Mouse (Mus musculus): ENCODE data around the gene Tusc2. TPM values are rescaled to one million over a fixed set of nuclear protein-coding genes. Genes with fewer than 3 reads are reported as not detected.

Gene Tusc2
- polyA plus RNA-seq, 1 experiment from 2014 or later: 46.5 TPM

GRCm38 (mm10) chr9:107607653-107608245 is 44.7 kb downstream of the Tusc2 start:
- no peak for ATAC-seq (ENCODE audit: low FRiP score, low read depth)
- H3K9me3 ChIP-seq: no peaks in the 10 kb centered on the region
- H3K27ac ChIP-seq: peak overlapping the region; percentile 67; the same call in 1 of the 2 replicates
- no peaks in the 10 kb centered on the region for H3K36me3 ChIP-seq
- H3K27me3 ChIP-seq: no peaks in the 10 kb centered on the region
- peak overlapping the region; percentile 63 for H3K4me2 ChIP-seq (replicated peaks)
- no peak overlapping the region for H3K4me3 ChIP-seq
- H3K9ac ChIP-seq: peak overlapping the region; percentile 35
- WGBS: 52% methylated on average over 9 of the region's 9 CpGs
- peaks cover 91% of the 10 kb centered on the region for H3K4me1 ChIP-seq

DNA sequence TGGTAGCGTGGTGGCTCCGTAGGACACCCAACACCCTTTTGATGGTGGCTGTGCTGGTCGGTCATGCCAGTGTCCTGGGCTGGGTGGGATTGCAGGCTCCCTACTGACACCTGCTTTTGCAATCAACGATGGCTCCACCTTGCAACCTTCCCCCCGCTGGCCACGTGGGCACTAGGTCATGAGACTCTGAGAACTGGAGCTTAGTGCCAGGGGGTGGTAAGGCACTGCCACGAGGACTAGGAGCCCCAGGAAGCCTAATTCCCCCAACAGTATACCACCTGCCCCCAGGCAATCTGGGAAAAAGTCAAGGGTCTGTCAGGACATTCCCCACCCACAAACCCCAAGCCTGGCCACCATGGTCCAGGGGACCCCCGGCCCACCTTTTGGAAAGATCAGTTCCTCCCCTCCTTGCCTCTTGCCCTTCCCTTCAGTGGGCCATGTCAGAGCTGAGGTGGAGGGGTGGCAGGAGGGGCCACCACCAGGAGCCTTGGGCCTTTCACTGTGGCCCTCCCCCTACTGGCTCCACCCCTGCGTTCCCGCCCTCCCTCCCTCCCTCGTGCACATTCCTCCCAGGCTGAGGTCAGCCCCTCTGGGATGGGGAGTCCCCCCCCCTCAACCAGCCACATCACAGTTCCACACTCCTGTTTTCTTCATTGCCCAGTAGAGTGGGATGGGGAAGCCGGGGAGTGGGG is 45.8 kb downstream of the Tusc2 start, which contains the start of gene Sema3b:
Sema3b (minus strand) TSS at position 489 of the 692 bp plus-strand sequence.
- ATAC-seq (ENCODE audit: low FRiP score, low read depth): peak; percentile 14; the same call in 1 of the 2 replicates
- H3K4me2 ChIP-seq (replicated peaks): peak within 1 kb of the TSS; percentile 63
- H3K4me3 ChIP-seq: no peak within 1 kb of the TSS

GRCm38 (mm10) chr9:107609433-107609830 is 46.4 kb downstream of the Tusc2 start:
- 58% methylated on average over 4 of the region's 4 CpGs for WGBS
- H3K36me3 ChIP-seq: peaks cover 9% of the 10 kb centered on the region
- peak overlapping the region; percentile 67 for H3K27ac ChIP-seq
- H3K4me1 ChIP-seq: peaks cover 82% of the 10 kb centered on the region
- H3K27me3 ChIP-seq: no peaks in the 10 kb centered on the region
- no peak for ATAC-seq (ENCODE audit: low FRiP score, low read depth)
- no peak overlapping the region for H3K9ac ChIP-seq
- H3K9me3 ChIP-seq: no peaks in the 10 kb centered on the region
- H3K4me2 ChIP-seq (replicated peaks): peak overlapping the region; percentile 63
- no peak overlapping the region for H3K4me3 ChIP-seq

More for the DNA sequence above, 45.8 kb downstream of the Tusc2 start, which contains the start of gene Sema3b:
- WGBS: 38% methylated on average over 11 of the region's 12 CpGs
- Histone ChIP-seq H3K9ac (peak within 1 kb of the TSS; percentile 35), H3K27me3 (no peaks in the 10 kb centered on the region), H3K27ac (peak within 1 kb of the TSS; percentile 67), H3K36me3 (peaks cover 3% of the 10 kb centered on the region), H3K4me1 (peaks cover 88% of the 10 kb centered on the region), H3K9me3 (no peaks in the 10 kb centered on the region)

GRCm38 (mm10) chr9:107611456-107612190 is 48.6 kb downstream of the Tusc2 start:
- H3K4me1 ChIP-seq: peaks cover 61% of the 10 kb centered on the region
- peak overlapping the region; percentile 66 for H3K9ac ChIP-seq
- 0 out of 2 replicates have a peak, but pooled peaks have one; percentile 2 for ATAC-seq (ENCODE audit: low FRiP score, low read depth)
- peaks cover 31% of the 10 kb centered on the region for H3K36me3 ChIP-seq
- H3K4me3 ChIP-seq: peak overlapping the region; percentile 40
- peak overlapping the region; percentile 70 for H3K4me2 ChIP-seq (replicated peaks)
- no peaks in the 10 kb centered on the region for H3K9me3 ChIP-seq
- H3K27me3 ChIP-seq: no peaks in the 10 kb centered on the region
- WGBS: 73% methylated on average over 6 of the region's 6 CpGs
- peak overlapping the region; percentile 93 for H3K27ac ChIP-seq

DNA sequence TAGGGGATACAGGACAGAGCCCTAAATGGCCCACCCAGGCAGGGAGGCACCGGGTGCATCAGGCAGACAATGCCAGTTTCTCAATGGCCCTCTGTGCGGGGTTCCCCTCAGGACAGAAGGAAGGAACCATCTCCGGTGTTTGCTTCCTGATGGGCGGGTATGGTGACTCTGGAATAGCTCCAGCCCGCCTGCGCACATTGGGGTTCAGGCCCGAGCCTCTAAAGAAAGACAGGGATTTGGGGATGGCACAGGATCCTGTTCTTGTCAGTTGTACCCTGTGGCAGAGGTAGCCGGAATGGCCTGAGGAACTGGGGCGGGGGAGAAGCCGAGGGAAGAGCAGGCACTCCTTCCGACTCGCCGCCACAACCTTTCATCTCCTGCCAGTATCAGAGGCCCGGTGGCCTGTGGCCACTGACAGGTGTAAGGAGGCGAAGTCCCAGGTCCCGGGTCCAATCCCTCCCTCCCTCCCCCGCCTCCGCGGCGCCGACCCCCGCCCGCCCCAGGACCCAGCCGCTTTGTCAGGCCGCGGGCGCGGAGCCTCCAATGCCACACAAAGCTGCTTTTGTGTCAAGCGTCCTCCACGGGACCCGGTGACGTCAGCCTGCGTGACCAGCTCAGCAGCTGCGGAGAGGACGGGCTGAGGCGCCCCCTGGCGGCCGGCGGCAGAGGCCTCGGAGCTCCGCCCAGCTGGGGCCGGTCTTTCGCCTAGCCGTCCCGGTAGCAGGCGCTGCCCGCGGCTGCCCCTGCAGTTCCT is 49.3 kb downstream of the Tusc2 start:
- peak overlapping the region; percentile 40 for H3K4me3 ChIP-seq
- peak overlapping the region; percentile 93 for H3K27ac ChIP-seq
- no peaks in the 10 kb centered on the region for H3K9me3 ChIP-seq
- peaks cover 36% of the 10 kb centered on the region for H3K36me3 ChIP-seq
- H3K4me2 ChIP-seq (replicated peaks): peak overlapping the region; percentile 70
- H3K4me1 ChIP-seq: peaks cover 53% of the 10 kb centered on the region
- ATAC-seq (ENCODE audit: low FRiP score, low read depth): peak; percentile 90
- no peaks in the 10 kb centered on the region for H3K27me3 ChIP-seq
- peak overlapping the region; percentile 66 for H3K9ac ChIP-seq
- WGBS: 7% methylated on average over 45 of the region's 48 CpGs

GRCm38 (mm10) chr9:107612945-107613569 is 50.0 kb downstream of the Tusc2 start:
- Histone ChIP-seq H3K36me3 (peaks cover 43% of the 10 kb centered on the region), H3K4me3 (peak overlapping the region; percentile 40), H3K27me3 (no peaks in the 10 kb centered on the region), H3K27ac (peak overlapping the region; percentile 82; the same call in 1 of the 2 replicates), H3K4me1 (peaks cover 46% of the 10 kb centered on the region), H3K4me2 (replicated peaks) (peak overlapping the region; percentile 70), H3K9me3 (no peaks in the 10 kb centered on the region), H3K9ac (peak overlapping the region; percentile 51)
- 11% methylated on average over 12 of the region's 12 CpGs for WGBS
- ATAC-seq (ENCODE audit: low FRiP score, low read depth): 0 out of 2 replicates have a peak, but pooled peaks have one; percentile 2

DNA sequence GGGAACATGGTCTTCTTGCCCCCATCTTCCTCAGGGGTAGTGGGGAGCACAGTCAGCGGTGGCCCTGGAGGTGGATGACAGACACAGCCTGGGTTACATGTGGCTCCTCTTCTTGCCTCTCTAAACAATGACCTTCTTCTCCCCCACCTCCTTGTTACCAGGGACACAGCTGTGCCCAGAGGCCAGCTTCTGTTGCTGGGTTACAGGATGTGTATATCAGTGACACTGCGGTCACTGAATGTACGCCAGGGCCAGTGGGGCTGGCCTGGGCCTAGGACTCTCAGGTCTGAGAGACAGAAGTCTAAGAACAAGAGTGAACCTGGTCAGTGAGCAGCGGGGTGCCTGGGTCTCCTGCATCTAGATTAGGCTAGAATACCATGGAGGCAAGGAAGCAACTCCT is 52.0 kb downstream of the Tusc2 start:
- Histone ChIP-seq H3K27ac (no peak overlapping the region), H3K4me2 (replicated peaks) (no peak overlapping the region), H3K27me3 (no peaks in the 10 kb centered on the region), H3K4me1 (peaks cover 28% of the 10 kb centered on the region), H3K36me3 (peaks cover 62% of the 10 kb centered on the region), H3K4me3 (no peak overlapping the region), H3K9me3 (no peaks in the 10 kb centered on the region), H3K9ac (no peak overlapping the region)
- 93% methylated on average over 4 of the region's 4 CpGs for WGBS
- ATAC-seq (ENCODE audit: low FRiP score, low read depth): no peak

Other genes with a start within 250 kb of the Tusc2 start
- gene Hemk1, start 224.9 kb upstream of the Tusc2 start, polyA plus RNA-seq (2015; fragmentation: Nextera tagmentation; extraction: Ambion mirVana): 12.6 and 14.4 TPM in 2 replicates
- gene 6430571L13Rik, start 222.7 kb upstream of the Tusc2 start, polyA plus RNA-seq (2015; fragmentation: Nextera tagmentation; extraction: Ambion mirVana): 1.1 TPM in 2 replicates
- gene Cacna2d2, start 163.6 kb upstream of the Tusc2 start, polyA plus RNA-seq (2015; fragmentation: Nextera tagmentation; extraction: Ambion mirVana): 0.56 and 0.68 TPM in 2 replicates
- gene Tmem115, start 29.3 kb upstream of the Tusc2 start, polyA plus RNA-seq (2015; fragmentation: Nextera tagmentation; extraction: Ambion mirVana): 46.9 and 47.8 TPM in 2 replicates
- 21.1 and 21.2 TPM in 2 replicates for gene Cyb561d2, start 21.1 kb upstream of the Tusc2 start, polyA plus RNA-seq (2015; fragmentation: Nextera tagmentation; extraction: Ambion mirVana)
- gene Nprl2, start 21.0 kb upstream of the Tusc2 start, polyA plus RNA-seq (2015; fragmentation: Nextera tagmentation; extraction: Ambion mirVana): 41.8 and 44.2 TPM in 2 replicates
- 1.7 and 2.1 TPM in 2 replicates for gene Zmynd10, start 16.0 kb upstream of the Tusc2 start, polyA plus RNA-seq (2015; fragmentation: Nextera tagmentation; extraction: Ambion mirVana)
- 77.1 and 83.2 TPM in 2 replicates for gene Rassf1, start 11.7 kb upstream of the Tusc2 start, polyA plus RNA-seq (2015; fragmentation: Nextera tagmentation; extraction: Ambion mirVana)
- gene Hyal2, start 4.7 kb downstream of the Tusc2 start, polyA plus RNA-seq (2015; fragmentation: Nextera tagmentation; extraction: Ambion mirVana): 127 and 130 TPM in 2 replicates
- gene Hyal1, start 13.7 kb downstream of the Tusc2 start, polyA plus RNA-seq (2015; fragmentation: Nextera tagmentation; extraction: Ambion mirVana): 13.4 and 15.5 TPM in 2 replicates
- 18.4 and 19.6 TPM in 2 replicates for gene Naa80, start 15.6 kb downstream of the Tusc2 start, polyA plus RNA-seq (2015; fragmentation: Nextera tagmentation; extraction: Ambion mirVana)
- 1.5 and 1.7 TPM in 2 replicates for gene Hyal3, start 17.6 kb downstream of the Tusc2 start, polyA plus RNA-seq (2015; fragmentation: Nextera tagmentation; extraction: Ambion mirVana)
- 44.3 and 49.5 TPM in 2 replicates for gene Ifrd2, start 24.4 kb downstream of the Tusc2 start, polyA plus RNA-seq (2015; fragmentation: Nextera tagmentation; extraction: Ambion mirVana)
- gene Sema3b, start 46.0 kb downstream of the Tusc2 start, polyA plus RNA-seq (2015; fragmentation: Nextera tagmentation; extraction: Ambion mirVana): 8.0 and 8.6 TPM in 2 replicates
- gene Gnai2, start 72.1 kb downstream of the Tusc2 start, polyA plus RNA-seq (2015; fragmentation: Nextera tagmentation; extraction: Ambion mirVana): 383 and 392 TPM in 2 replicates
- gene Slc38a3, start 106.3 kb downstream of the Tusc2 start, polyA plus RNA-seq (2015; fragmentation: Nextera tagmentation; extraction: Ambion mirVana): 4.3 and 5.3 TPM in 2 replicates
- gene Gnat1, start 116.5 kb downstream of the Tusc2 start, polyA plus RNA-seq (2015; fragmentation: Nextera tagmentation; extraction: Ambion mirVana): 0.74 and 1.0 TPM in 2 replicates
- gene Sema3f, start 147.2 kb downstream of the Tusc2 start, polyA plus RNA-seq (2015; fragmentation: Nextera tagmentation; extraction: Ambion mirVana): 31.8 and 32.1 TPM in 2 replicates
- gene Rbm5, start 207.7 kb downstream of the Tusc2 start, polyA plus RNA-seq (2015; fragmentation: Nextera tagmentation; extraction: Ambion mirVana): 257 and 270 TPM in 2 replicates

All from limb, embryonic 13.5 days (tissue).